Mouse (Mus musculus) mouse embryonic stem cell (cell line): ENCODE measurements around the gene Mcm2.

Source experiments
- in situ Hi-C, 2 experiments: fragments of 300-500 bp; cut with MboI; formaldehyde crosslinking; loops; 1 replicate in 1 of 2; 3 replicates in 1 of 2; pipeline ENCODE4 v1.14.3; 2019 to 2020; ENCODE audit warnings: low sequenced_read_pairs in 2 of 2, low pct_unique_long_range_greater_than_20kb in 1 of 2, mixed read lengths in 1 of 2; ENCODE audit not compliant: unreplicated experiment in 1 of 2

Gene Mcm2

DNA sequence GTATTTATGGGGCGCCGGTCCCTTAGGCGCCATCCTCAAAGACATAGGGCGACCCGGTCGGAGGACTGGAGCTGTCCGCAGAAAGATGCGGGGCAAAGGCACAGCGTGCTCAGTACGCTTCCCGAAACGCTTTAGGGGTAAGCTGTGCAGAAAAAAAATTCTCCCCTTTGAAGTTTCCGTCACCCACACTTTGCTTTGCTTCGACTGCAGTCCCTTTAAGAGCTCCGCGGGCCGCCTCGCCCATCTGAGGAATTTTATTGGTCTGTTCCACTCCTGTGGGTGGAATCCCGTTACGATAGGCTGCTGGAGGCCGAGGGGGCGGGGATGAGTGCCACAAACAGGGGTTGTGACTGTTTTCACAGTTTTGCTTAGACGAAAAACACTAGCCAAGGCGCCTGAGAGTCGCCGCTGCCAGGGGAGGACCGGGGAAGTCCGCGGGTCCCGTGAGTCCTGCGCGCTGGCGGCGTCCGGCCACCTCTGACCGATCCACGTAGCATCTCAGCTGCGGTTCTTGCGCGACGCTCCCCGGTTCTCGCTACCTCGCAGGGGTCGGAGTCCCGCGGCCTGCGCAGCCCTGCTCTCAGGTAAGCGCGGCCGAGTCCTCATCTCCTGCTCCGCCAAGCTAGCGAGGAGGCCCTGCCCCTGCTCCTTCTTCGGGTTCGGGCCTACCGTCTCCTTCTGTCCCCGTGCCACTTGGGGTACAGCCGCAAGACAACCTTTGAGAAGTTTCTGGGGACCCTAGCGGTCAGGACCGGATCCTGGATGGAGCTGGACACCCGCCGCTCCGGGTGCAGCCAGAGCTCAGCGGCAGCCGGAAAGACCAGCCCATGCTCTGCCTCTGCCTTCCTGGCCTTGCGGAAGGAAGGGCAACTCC, 3.6 kb upstream of the Mcm2 start, which contains the start of gene Tpra1:
Gene Tpra1, plus strand, starts transcription at position 305 of the 874 bp plus-strand sequence.
- in situ Hi-C loops: no loop called here

DNA sequence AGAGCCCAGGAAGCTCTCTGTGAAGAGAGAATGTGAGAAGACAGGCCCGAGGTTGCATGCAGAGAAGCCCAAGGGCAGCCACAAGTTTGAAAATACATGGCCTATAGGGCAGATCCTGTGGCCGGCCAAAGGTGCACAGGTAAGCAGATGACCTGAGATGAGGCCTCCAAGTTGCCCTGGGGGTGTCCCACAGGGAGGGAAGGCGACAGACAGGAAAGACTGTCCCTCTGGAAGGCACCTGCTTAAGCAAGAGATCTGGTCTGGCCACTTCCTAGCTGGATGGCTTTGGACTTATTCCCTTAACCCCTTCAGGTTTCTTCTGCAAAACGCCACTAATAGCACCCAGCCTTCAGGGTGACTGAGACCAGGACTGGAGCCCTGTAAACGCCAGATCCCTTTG, 2.9 kb upstream of the Mcm2 start:
- in situ Hi-C loops: no loop called here

DNA sequence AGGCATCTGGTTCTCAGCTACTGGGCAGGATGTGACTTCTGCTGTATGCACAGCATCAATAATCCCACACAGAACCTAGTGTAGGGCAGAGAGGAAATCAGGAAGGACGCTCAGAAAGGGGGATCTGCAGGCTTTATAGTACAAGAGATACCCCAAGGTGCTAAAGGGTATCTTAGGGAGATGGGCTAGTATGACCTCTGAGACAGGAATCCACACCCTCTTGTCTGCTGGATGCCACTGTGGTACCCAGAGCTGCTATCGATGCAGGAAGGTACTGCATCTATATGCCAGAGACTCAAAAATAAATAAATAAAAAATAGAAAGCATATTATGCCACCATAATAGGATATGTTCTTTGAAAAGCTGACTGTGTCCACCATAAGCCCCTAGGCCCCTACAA, 1.0 kb upstream of the Mcm2 start:
- in situ Hi-C loops: no loop called here

DNA sequence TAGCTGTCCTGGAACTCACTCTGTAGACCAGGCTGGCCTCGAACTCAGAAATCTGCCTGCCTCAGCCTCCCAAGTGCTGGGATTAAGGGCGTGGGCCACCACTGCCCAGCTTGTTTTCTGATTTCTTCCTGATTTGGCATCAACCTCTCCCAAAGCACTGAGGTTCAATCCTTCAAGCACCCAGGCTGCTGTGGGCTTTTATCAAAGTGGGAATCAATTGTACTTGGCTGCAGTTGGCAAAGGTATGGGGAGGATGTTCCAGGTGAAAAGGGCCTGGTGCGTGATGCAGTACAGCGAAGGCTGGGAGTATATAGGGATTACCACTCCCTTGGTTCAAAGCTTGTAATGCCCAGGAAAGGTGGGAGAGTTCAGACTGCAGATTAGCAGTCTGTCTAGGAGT, 506 bp upstream of the Mcm2 start:
- in situ Hi-C loops: no loop called here

DNA sequence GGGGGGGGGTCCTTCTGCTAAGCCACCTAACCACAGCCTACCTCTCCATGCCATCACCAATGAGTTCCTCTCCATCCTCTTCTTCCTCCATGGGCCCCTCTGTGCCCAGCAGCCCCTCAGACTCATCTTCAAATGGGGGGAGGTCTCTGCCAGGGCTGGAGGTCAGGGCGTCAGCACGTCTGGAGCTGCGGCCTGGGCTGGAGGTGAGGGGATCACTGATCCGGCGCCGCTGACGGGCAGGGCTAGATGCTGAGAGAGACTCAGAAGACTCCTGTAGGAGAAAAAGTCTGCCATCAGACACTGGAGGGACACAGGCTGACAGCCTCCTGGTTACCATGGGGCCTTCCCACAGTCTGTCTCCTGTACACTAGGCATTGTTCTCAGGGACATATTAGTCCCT, 1.3 kb downstream of the Mcm2 start:
- in situ Hi-C loops: no loop called here

DNA sequence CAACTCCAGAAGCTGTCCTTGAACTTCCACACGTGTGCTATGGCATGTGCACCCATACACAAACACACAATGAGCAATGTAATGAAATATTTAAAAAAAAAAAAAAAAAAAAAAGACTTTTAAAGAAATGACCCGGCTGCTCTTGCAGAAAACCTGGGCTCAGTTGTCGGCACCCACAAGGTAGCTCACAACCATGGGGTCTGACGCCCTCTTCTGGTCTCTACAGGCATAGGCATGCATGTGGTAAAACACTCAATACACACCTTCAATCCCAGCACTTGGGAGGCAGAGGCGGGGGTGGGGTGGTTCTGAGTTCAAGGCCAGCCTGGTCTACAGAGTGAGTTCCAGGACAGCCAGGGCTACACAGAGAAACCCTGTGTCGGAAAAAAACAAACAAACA, 2.6 kb downstream of the Mcm2 start:
- in situ Hi-C loops: no loop called here

DNA sequence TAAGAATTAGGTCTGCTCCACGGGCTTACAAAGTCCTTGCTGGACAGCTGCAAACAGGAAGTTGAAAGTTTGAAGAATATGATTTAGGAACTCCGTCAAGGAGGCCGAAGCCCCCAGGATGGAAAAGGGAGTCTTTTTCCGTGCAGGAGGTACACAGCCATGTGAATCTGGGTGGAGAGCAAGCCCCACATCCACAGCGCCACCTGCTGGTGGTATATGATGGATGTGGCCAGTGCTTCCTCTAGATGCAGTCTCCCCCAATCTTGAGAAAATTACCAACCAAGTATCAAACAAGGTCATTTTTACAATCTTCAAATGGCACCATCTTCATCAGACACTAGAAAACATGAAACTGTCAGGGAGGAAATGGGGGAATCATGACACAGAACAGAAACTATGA, 5.0 kb downstream of the Mcm2 start:
- in situ Hi-C loops: no loop called here

DNA sequence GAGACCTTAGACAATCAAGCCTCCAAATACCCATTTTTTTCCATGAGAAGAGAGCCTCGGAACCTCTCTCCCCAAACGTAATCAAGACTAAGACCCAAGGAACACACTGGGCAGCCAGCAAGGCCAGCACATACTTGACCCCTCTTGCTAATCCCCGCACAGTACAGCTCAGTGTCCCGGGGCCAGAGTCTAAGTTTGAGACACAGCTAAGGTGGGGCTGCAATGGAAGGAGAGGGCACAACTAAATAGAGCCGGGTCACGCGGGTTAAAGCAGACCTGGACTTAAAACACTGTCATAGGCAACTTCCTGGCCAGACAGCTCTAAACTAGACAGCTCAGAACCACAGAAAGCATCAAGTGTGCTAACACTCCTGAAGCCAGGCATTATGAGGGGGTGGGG, 7.7 kb downstream of the Mcm2 start:
- in situ Hi-C loops: no loop called here

DNA sequence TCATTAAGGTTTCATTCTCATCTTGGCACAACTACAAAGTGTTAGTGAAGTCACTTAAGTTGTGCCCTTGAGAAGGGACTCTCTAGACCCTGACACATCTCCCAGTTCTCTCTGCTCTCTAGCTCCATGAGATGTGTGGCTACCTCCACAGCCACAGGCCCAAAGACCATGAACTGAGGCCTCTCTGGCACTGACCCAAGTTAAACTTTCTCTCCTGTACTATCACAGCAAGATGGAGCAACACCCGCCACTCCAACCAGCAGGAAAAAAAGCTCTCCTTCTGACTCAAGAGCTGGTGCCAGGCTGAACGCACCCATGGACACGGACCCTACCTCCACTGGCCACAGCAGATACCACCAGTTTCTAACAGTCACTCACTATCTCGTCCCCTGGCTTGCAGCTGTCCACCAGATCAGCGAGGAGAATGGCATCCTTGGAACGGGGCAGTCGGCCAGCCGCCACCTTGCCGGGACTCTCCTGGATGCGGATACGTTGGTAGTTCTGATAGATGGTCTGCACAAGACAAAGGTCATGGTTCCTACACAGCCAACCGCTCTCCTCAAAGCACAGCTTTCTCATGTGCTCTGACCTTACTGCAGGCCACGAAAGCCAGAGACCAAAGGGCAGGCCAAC, 9.1 kb downstream of the Mcm2 start:
- in situ Hi-C loops: no loop called here

DNA sequence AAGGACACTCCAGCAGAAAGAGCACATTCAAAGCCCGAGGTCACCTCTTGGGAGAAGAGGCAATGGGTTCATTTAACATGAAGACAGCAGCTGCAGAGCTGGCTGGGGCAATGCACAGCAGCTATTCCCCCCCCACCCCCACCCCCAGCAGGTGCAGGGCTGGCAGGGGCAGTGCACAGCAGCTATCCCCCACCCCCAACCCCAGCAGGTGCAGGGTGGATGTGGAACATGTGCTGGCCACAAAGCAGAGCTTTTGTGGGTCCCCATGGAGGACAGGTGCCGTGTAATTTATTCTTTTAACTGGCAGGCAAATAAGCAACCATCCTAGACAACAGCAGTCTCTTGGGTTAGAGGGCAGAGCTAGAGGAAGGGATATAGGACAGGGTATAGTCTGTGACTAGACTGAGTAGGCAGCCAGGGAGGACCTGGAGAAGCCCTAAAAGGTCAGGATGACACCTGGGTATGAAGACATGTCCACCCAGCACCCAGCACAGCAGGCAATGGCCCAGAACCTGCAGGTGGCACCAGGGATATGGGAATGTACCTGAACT, 12.1 kb downstream of the Mcm2 start:
- in situ Hi-C loops: no loop called here

DNA sequence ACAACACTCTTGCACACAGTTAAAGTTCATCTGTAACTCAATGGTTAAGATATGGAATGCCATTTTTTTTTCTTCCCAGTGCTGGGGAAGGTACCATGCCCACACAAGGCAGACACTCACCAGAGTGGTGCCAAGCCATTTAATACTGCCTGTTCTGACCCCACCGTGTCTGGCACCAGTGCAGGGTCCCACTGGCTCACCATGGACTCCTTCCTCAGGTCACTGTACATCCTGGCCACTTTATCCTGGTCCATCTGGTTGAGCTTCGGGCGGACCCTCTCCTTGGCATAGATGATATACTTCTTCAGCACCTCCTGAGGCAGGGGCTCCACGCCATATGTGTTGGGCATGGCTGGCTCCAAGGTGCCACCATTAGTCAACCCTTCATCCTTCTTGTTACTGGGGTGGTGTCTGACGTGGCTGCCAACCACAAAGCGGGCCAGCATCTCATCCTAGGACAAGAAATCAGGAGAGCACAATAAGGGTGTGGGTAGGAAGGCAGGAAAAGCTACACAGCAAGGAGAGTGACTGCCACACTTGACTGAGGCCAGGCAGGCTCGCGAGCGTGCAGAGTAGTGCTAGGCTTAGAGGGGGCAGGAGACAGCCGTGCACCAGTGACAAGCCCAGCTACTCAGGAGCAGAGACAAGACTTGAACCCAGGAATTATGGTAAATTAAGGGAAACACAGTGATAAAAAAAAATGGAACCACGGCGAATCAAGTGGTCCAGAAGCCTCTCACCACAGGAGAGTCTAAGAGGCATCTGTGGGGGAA, 12.8 kb downstream of the Mcm2 start:
- in situ Hi-C loops: no loop called here

DNA sequence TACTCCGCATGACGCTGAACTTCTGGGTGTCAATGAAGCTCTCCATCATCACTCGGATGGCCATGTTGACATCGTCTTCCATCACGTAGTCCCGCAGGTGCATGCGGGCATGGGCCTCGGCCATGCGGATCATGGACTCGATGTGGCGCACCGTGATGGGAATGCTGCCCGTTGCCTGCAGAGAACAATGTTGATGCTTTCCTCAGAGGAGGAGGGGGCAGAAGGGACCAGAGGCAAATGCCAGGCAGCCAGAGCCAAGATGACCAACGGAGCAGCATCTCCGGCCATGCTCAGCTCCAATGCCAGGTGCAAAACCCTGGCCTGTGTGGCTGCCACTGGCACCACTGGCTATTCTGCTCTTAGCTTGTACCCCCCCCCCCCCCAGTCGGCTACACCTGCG, 13.9 kb downstream of the Mcm2 start:
- in situ Hi-C loops: no loop called here

DNA sequence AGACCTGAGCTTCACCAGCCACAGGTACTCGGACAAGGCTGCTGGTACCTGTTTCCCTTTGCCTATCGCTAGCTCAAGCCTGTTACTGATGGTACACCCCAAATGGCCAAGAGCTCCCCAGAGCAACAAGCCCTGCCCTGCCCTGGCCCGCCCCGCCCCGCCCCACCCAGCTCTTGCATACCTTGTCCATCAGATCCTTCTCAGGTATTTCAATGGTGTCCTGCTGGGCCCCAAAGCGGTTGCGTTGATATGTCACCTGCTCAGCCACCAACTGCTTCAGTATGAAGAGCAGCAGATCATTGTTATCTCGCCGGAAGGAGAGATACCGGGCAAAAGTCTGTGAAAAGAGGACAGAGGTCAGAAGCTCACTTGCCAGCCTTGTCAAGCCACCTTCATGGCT, 14.4 kb downstream of the Mcm2 start:
- in situ Hi-C loops: no loop called here

DNA sequence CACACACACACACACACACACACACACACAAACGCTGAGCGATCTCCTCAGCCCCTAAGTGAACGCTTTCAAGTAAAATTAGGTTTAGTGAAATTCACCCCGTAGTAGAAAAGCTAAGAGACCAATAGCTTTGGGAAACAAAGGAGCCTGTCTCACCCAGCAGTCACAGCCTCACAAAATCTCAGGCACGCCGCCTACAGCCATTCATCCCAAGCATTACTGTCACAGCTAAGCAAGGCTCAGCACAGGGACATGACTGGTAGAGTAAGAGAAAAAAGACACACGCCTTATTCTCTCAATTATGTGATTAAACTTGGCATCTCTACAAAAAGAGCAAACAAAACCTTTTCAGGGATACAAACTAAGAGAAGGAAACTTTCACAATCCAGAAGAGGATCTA, 17.2 kb downstream of the Mcm2 start:
- in situ Hi-C loops: no loop called here

DNA sequence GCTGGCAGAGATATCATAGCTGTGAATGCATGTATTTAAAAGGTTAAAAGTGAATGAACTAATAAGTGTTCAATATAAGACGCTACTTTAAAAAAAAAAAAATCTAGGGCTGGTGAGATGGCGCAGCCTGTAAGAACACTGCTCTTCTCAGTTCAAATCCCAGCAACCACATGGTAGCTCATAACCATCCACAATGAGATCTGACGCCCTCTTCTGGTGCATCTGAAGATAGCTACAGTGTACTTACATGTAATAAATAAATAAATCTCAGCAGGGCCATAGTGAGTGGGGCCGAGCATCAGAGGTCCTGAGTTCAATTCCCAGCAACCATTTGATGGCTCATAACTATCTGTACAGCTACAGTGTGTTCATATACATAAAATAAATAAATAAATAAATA, 19.1 kb downstream of the Mcm2 start:
- in situ Hi-C loops: no loop called here

DNA sequence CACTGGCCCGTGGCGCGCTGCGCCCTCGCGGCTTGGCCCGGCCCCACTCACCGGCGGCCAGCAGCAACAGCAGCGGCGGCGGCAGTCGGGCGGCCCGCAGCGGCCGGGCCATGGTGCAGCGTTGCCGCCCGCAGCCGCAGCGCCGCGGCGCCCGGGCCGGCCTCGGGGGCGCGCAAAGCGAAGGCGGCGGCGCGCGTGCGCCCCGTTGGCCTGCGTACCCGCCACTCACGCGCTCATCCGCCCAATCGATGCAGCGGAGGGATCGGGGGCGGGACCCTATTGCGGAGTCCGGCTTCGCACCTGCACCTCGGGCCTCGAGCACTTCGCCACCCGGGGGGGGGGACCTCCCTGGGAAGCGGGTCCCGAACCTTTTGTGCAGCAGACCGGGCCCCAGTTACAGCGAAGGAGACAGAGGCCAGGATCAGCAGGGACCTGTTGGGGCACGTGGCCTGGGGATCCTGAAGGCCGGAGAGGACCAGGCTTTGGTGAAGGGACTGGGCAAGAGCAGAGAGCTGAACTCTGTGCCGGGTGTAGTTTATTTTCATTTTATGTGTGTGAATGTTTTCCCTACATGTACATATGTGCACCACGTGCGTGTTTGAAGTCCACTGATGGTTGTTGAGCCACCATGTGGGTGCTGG, 23.6 kb downstream of the Mcm2 start, which contains the start of gene Podxl2:
Gene Podxl2, minus strand, starts transcription at position 177 of the 641 bp plus-strand sequence.
- in situ Hi-C loops: no loop called here

DNA sequence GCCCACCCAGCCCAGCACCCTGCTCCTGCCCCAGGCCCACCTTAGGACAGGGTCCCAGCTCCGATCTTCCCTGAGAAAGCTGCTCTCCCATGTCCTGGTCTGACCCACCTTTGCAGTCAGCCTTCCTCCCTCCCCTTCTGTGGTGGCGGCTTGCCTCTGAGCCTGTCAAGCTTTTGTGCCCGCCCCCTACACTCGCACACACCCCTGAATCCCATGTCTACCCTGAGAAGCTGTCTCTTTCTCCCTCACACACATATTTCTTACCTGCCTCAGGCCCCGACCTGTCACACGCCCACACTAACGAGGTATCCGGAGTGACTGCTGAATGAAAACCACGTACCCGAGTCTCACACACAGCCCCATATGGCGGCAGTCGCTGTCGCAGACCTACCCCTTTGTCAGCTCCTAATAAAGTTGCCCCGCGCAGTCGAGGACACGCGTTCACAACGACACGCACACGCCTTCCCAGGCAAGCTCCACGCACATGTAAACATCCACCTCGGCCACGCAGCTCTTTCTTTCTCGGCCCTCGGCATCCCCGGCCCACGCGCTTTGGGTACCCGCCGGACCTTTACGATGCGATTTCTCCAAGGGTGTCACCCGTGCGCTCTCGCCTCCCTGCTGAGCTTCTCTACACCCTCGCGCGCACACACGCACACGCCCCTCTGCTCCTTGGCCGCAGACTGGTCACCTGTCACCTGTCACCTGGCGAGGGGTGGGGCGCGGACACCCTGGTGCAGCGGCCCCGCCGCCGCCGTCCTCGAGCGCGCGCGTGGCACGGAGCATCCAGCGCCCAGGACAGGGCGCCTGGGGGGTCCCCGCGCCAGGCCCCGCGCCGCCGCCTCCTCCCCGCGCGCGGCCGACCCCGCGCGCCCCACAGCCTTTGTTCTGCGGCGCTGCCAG, 24.4 kb downstream of the Mcm2 start:
- in situ Hi-C loops: no loop called here

DNA sequence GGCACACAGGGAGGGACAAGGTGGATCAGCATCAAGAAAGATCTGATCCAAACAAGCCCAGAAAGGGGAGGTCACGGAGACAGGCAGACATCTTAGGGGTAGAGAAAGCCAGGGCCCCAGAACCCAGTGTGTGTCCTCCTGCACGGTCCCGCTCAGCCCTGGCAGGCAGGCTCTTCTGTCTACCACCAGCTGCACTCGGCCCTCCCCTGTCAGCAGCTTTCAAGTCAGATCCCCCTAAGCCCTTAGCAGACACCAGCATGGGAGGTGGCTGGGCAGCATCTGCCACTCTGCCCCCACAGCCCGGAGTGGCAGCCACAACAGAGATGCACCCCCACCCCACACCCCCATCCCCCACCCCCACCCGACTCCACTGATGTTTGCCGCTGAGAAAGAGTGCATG, 25.8 kb downstream of the Mcm2 start:
- in situ Hi-C loops: no loop called here
